Comparison of ENCODE assay signal across 8 mouse cellular contexts in genomic region chr12:53328257-53328736, GRCm38 (mm10).
A peak's percentile ranks its signal among the peaks of the same experiment; 100 is the strongest.
DNase-seq lines count a peak whose midpoint lies in the region; ATAC-seq lines count a peak whose summit lies in the region.

No protein-coding gene starts in this region.

- H3K4me1 ChIP-seq in embryonic facial prominence, embryonic 12.5 days = peaks cover 22% of the 10 kb centered on the region
- peaks cover 21% of the 10 kb centered on the region for H3K4me1 ChIP-seq in kidney, embryonic 16.5 days (ENCODE audit: insufficient read depth, low read length)

- H3K27me3 ChIP-seq in embryonic facial prominence, embryonic 12.5 days = no peaks in the 10 kb centered on the region
- no peaks in the 10 kb centered on the region for H3K27me3 ChIP-seq in kidney, embryonic 16.5 days (ENCODE audit: insufficient read depth, low read length)

- no peak overlapping the region for H3K4me3 ChIP-seq in embryonic facial prominence, embryonic 12.5 days
- 0 out of 2 replicates have a peak overlapping the region, but pooled peaks have one; percentile 5 for H3K4me3 ChIP-seq in kidney, embryonic 16.5 days (ENCODE audit: low read length)

- no peaks in the 10 kb centered on the region for H3K36me3 ChIP-seq in embryonic facial prominence, embryonic 12.5 days
- no peaks in the 10 kb centered on the region for H3K36me3 ChIP-seq in kidney, embryonic 16.5 days (ENCODE audit: insufficient read depth, low read length)

- H3K4me2 ChIP-seq in embryonic facial prominence, embryonic 12.5 days (replicated peaks) = 0 out of 2 replicates have a peak overlapping the region, but pooled peaks have one; percentile 11
- peak overlapping the region; percentile 41 for H3K4me2 ChIP-seq in kidney, embryonic 16.5 days (replicated peaks; ENCODE audit: low read depth, low read length)

- intact Hi-C loops in gastrocnemius, postnatal 14 days (cut with DNase I; ENCODE audit: low total_unique reads) = no loop called here

- H3K27ac ChIP-seq in embryonic facial prominence, embryonic 12.5 days = no peak overlapping the region
- H3K27ac ChIP-seq in kidney, embryonic 16.5 days (ENCODE audit: low read length) = peak overlapping the region; percentile 68; the same call in 1 of the 2 replicates

- no peak for ATAC-seq in embryonic facial prominence, embryonic 12.5 days (ENCODE audit: insufficient number of reproducible peaks, insufficient read depth, low FRiP score, low TSS enrichment)
- peak; percentile 82 for ATAC-seq in kidney, embryonic 16.5 days (ENCODE audit: low FRiP score, low TSS enrichment)
- no peak for ATAC-seq in granulocyte monocyte progenitor cell, adult 5-6 weeks (replicated peaks; ENCODE audit: poor library complexity, severe bottlenecking)

- WGBS in embryonic facial prominence, embryonic 12.5 days = 14% methylated on average over 5 of the region's 5 CpGs
- 10% methylated on average over 5 of the region's 5 CpGs for WGBS in kidney, embryonic 16.5 days

- DNase-seq in gastrocnemius, postnatal 14 days = peak; percentile 11
- no peak for DNase-seq in gastrocnemius, postnatal 25 days
- DNase-seq in Muller cell, postnatal 12 days (ENCODE audit: inconsistent ontology term) = peak; percentile 63
- DNase-seq in ovary, postnatal 10 days (ENCODE audit: low spot score) = peak; percentile 3
- no peak for DNase-seq in thymus, adult 18-20 months

- no peak overlapping the region for H3K9ac ChIP-seq in embryonic facial prominence, embryonic 12.5 days
- no peak overlapping the region for H3K9ac ChIP-seq in kidney, embryonic 16.5 days (replicated peaks; ENCODE audit: low read length)

- H3K9me3 ChIP-seq in embryonic facial prominence, embryonic 12.5 days = no peaks in the 10 kb centered on the region
- no peaks in the 10 kb centered on the region for H3K9me3 ChIP-seq in kidney, embryonic 16.5 days (ENCODE audit: low read length)

Comparison
In these comparisons a context has a peak if more than half of its experiments do, and no peak if none do; other contexts are left out.
1. DNase-seq: peak in gastrocnemius, postnatal 14 days (single experiment), Muller cell, postnatal 12 days (single experiment) and ovary, postnatal 10 days (single experiment); none in gastrocnemius, postnatal 25 days (single experiment) and thymus, adult 18-20 months (0 of 2).